Mouse (Mus musculus): ENCODE results near the gene Trmt112. TPM values are rescaled to one million over a fixed set of nuclear protein-coding genes. Genes with fewer than 3 reads are reported as not detected.
A peak's percentile ranks its signal among the peaks of the same experiment; 100 is the strongest.

Gene Trmt112
- polyA plus RNA-seq, 1 experiment from 2014 or later = 167 TPM

GRCm38 (mm10) chr19:6940396-6941351, 31.2 kb downstream of the Trmt112 start:
- Histone ChIP-seq H3K27me3 (peaks cover 16% of the 10 kb centered on the region), H3K4me3 (replicated peaks) (peak overlapping the region; percentile 78), H3K9me3 (no peaks in the 10 kb centered on the region), H3K36me3 (peaks cover 4% of the 10 kb centered on the region; the same call in 1 of the 2 replicates), H3K4me1 (replicated peaks) (peaks cover 22% of the 10 kb centered on the region), H3K4me2 (peak overlapping the region; percentile 98), H3K9ac (replicated peaks) (peak overlapping the region; percentile 77), H3K27ac (no peak overlapping the region)
- WGBS = 22% methylated on average over 29 of the region's 29 CpGs
- ATAC-seq (ENCODE audit: insufficient number of reproducible peaks, insufficient read depth, low FRiP score, low TSS enrichment, low read depth) = 0 out of 2 replicates have a peak, but pooled peaks have one; percentile 30

GRCm38 (mm10) chr19:6941372-6942248, 32.1 kb downstream of the Trmt112 start, which contains the start of gene Bad:
Gene Bad, plus strand, starts transcription at chr19:6941861.
- ATAC-seq (ENCODE audit: insufficient number of reproducible peaks, insufficient read depth, low FRiP score, low TSS enrichment, low read depth) = peak; percentile 65
- H3K27me3 ChIP-seq = peaks cover 8% of the 10 kb centered on the region

DNA sequence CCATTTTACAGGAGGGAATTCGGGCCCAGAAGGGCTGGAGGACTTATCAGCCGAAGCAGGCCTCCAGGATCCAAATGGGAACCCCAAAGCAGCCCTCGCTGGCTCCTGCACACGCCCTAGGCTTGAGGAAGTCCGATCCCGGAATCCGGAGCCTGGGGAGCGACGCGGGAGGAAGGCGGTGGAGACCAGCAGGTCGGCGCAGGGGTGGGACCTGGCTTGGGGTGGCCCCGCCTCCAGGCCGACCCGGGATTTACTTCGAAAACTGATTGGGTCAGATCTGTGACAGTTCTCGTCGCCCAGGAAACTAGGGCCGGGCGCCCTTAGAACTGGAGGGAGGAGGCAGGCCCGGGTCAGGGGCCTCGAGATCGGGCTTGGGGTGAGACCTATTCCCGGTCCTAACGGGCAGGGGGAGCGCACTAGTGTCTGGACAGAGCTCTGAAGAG, 32.8 kb downstream of the Trmt112 start, which contains the start of gene Gpr137:
TSS of gene Gpr137 (minus strand) at position 232 of the 443 bp plus-strand sequence.
- no peaks in the 10 kb centered on the region for H3K9me3 ChIP-seq
- peak within 1 kb of the TSS; percentile 78 for H3K4me3 ChIP-seq (replicated peaks)
- H3K27me3 ChIP-seq = peaks cover 8% of the 10 kb centered on the region
- H3K27ac ChIP-seq = peak within 1 kb of the TSS; percentile 95
- under 1% methylated on average over 27 of the region's 27 CpGs for WGBS
- ATAC-seq (ENCODE audit: insufficient number of reproducible peaks, insufficient read depth, low FRiP score, low TSS enrichment, low read depth) = peak; percentile 78
- H3K4me1 ChIP-seq (replicated peaks) = peaks cover 22% of the 10 kb centered on the region
- peak within 1 kb of the TSS; percentile 98 for H3K4me2 ChIP-seq
- H3K36me3 ChIP-seq = peaks cover 11% of the 10 kb centered on the region; the same call in 1 of the 2 replicates
- H3K9ac ChIP-seq (replicated peaks) = peak within 1 kb of the TSS; percentile 85

More at GRCm38 (mm10) chr19:6941372-6942248, 32.1 kb downstream of the Trmt112 start, which contains the start of gene Bad:
- H3K4me3 ChIP-seq (replicated peaks) = peak within 1 kb of the TSS; percentile 78
- peaks cover 11% of the 10 kb centered on the region; the same call in 1 of the 2 replicates for H3K36me3 ChIP-seq
- H3K4me2 ChIP-seq = peak within 1 kb of the TSS; percentile 98
- WGBS = under 1% methylated on average over 83 of the region's 83 CpGs
- peak within 1 kb of the TSS; percentile 85 for H3K9ac ChIP-seq (replicated peaks)
- peaks cover 22% of the 10 kb centered on the region for H3K4me1 ChIP-seq (replicated peaks)
- H3K27ac ChIP-seq = peak within 1 kb of the TSS; percentile 95
- no peaks in the 10 kb centered on the region for H3K9me3 ChIP-seq

GRCm38 (mm10) chr19:6942764-6943163, 33.3 kb downstream of the Trmt112 start:
- H3K36me3 ChIP-seq = peaks cover 11% of the 10 kb centered on the region; the same call in 1 of the 2 replicates
- peak overlapping the region; percentile 98 for H3K4me2 ChIP-seq
- no peaks in the 10 kb centered on the region for H3K9me3 ChIP-seq
- 31% methylated on average over 5 of the region's 5 CpGs for WGBS
- H3K4me3 ChIP-seq (replicated peaks) = peak overlapping the region; percentile 78
- peaks cover 5% of the 10 kb centered on the region for H3K27me3 ChIP-seq
- ATAC-seq (ENCODE audit: insufficient number of reproducible peaks, insufficient read depth, low FRiP score, low TSS enrichment, low read depth) = no peak
- peak overlapping the region; percentile 95 for H3K27ac ChIP-seq
- H3K4me1 ChIP-seq (replicated peaks) = peaks cover 22% of the 10 kb centered on the region
- H3K9ac ChIP-seq (replicated peaks) = peak overlapping the region; percentile 85

DNA sequence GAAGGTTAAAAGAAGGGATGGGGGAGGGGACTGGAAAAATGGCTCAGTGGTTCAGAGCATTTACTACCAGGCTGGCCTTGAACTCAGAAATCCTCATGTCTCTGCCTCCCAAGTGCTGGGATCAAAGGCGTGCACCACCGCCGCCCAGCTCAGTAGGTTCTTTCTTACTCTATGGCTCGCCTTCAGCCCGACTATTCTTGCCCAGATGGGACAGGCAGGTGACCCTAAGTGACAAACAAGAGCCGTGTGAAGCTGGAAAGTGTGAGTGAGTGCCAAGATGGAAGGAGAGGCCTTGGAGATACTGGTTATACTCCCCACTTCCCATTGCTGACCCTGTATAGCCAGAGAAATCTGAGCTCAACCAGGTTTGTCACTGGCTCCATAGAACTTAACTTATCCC, 34.2 kb downstream of the Trmt112 start:
- no peak for ATAC-seq (ENCODE audit: insufficient number of reproducible peaks, insufficient read depth, low FRiP score, low TSS enrichment, low read depth)
- Histone ChIP-seq H3K27me3 (no peaks in the 10 kb centered on the region; the same call in 1 of the 2 replicates), H3K4me3 (replicated peaks) (no peak overlapping the region), H3K4me2 (no peak overlapping the region), H3K4me1 (replicated peaks) (peaks cover 22% of the 10 kb centered on the region), H3K9me3 (no peaks in the 10 kb centered on the region), H3K9ac (replicated peaks) (no peak overlapping the region), H3K27ac (no peak overlapping the region), H3K36me3 (peaks cover 11% of the 10 kb centered on the region; the same call in 1 of the 2 replicates)
- 92% methylated on average over 6 of the region's 6 CpGs for WGBS

DNA sequence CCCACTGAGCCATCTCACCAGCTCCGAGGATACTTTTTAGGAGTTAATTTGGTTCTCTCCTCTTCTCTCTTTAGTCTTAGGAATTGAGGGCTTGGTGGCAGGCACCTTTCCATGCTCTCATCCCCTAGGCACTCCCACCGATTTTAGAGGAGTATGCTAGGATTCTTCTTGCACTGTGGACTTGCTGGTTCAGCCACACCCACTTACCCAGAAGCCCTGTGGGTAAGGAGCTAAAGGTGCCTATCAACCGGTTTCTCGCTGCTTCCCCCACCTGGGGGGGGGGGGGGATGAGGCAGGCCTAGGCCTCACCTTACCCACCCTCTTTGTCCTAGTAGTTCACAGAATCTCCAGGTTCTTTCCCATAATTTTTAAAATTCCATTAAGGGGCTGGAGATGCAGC, 38.2 kb downstream of the Trmt112 start:
- 46% methylated on average over 4 of the region's 4 CpGs for WGBS
- no peak overlapping the region for H3K27ac ChIP-seq
- ATAC-seq (ENCODE audit: insufficient number of reproducible peaks, insufficient read depth, low FRiP score, low TSS enrichment, low read depth) = no peak

GRCm38 (mm10) chr19:6948186-6948585, 38.7 kb downstream of the Trmt112 start:
- Histone ChIP-seq H3K4me3 (replicated peaks) (no peak overlapping the region), H3K36me3 (peaks cover 17% of the 10 kb centered on the region; the same call in 1 of the 2 replicates), H3K27me3 (no peaks in the 10 kb centered on the region), H3K4me1 (replicated peaks) (peaks cover 19% of the 10 kb centered on the region), H3K4me2 (no peak overlapping the region), H3K27ac (no peak overlapping the region), H3K9me3 (no peaks in the 10 kb centered on the region), H3K9ac (replicated peaks) (no peak overlapping the region)
- 75% methylated on average over 4 of the region's 4 CpGs for WGBS
- ATAC-seq (ENCODE audit: insufficient number of reproducible peaks, insufficient read depth, low FRiP score, low TSS enrichment, low read depth) = no peak

More for the DNA sequence above, 38.2 kb downstream of the Trmt112 start:
- Histone ChIP-seq H3K9ac (replicated peaks) (no peak overlapping the region), H3K4me3 (replicated peaks) (no peak overlapping the region), H3K36me3 (peaks cover 12% of the 10 kb centered on the region; the same call in 1 of the 2 replicates), H3K9me3 (no peaks in the 10 kb centered on the region), H3K27me3 (no peaks in the 10 kb centered on the region), H3K4me2 (no peak overlapping the region), H3K4me1 (replicated peaks) (peaks cover 21% of the 10 kb centered on the region)

DNA sequence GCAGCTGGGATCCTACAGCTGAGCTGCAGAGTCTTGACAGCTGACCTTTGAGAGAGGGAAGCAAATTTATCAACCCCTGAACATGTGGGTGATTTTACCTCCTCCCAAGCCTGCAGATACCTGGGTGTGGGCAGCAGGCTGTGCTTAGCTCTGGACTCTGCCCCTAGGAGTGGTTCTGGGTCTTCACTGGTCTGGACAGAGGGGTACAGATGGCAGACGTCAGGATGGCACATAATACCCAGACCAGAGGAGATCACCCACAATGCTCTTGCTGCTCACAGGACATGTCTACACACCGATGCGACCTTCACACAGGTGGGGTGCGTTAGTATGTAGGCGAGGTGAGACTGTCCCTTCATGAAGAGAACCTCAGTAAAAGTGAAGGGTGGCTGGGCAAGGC, 40.0 kb downstream of the Trmt112 start:
- Histone ChIP-seq H3K36me3 (peaks cover 22% of the 10 kb centered on the region), H3K4me3 (replicated peaks) (no peak overlapping the region), H3K9me3 (no peaks in the 10 kb centered on the region), H3K4me2 (0 out of 2 replicates have a peak overlapping the region, but pooled peaks have one; percentile 96), H3K4me1 (replicated peaks) (peaks cover 19% of the 10 kb centered on the region), H3K9ac (replicated peaks) (no peak overlapping the region), H3K27me3 (no peaks in the 10 kb centered on the region), H3K27ac (no peak overlapping the region)
- 90% methylated on average over 5 of the region's 5 CpGs for WGBS
- ATAC-seq (ENCODE audit: insufficient number of reproducible peaks, insufficient read depth, low FRiP score, low TSS enrichment, low read depth) = no peak

- H3K27ac ChIP-seq = peak overlapping the region; percentile 97
- H3K4me2 ChIP-seq = peak overlapping the region; percentile 96
- H3K4me1 ChIP-seq (replicated peaks) = peaks cover 19% of the 10 kb centered on the region
- H3K27me3 ChIP-seq = no peaks in the 10 kb centered on the region
- H3K4me3 ChIP-seq (replicated peaks) = peak overlapping the region; percentile 63
- no peak for ATAC-seq (ENCODE audit: insufficient number of reproducible peaks, insufficient read depth, low FRiP score, low TSS enrichment, low read depth)
- H3K9me3 ChIP-seq = no peaks in the 10 kb centered on the region
- 63% methylated on average over 5 of the region's 5 CpGs for WGBS
- peak overlapping the region; percentile 78; the same call in 1 of the 2 replicates for H3K9ac ChIP-seq (replicated peaks)
- peaks cover 26% of the 10 kb centered on the region for H3K36me3 ChIP-seq
Observed at GRCm38 (mm10) chr19:6949951-6950350, 40.5 kb downstream of the Trmt112 start.

DNA sequence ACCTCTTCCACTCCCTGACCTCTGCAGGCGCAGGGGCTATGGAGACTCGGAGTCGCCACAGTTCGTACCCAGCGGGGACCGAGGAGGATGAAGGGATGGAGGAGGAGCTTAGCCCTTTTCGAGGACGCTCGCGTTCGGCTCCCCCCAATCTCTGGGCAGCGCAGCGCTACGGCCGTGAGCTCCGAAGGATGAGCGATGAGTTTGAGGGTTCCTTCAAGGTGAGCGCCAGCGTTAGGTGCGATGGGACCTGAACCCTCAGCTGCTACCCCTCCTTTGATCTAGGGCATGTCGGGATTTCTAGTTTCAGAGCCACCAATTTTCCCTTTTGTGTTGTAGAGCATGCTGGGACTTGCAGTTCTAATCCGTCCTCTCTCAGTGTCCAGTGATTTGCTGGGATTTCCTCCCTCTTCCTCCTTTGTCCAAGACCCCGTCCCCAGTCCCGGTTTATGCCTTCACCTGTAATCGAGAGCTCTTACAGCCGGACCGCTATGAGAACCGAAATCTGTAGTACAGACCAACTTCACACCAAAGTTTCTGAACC, 41.2 kb downstream of the Trmt112 start:
- Histone ChIP-seq H3K4me3 (replicated peaks) (peak overlapping the region; percentile 63), H3K9ac (replicated peaks) (peak overlapping the region; percentile 78), H3K4me2 (peak overlapping the region; percentile 96), H3K27ac (peak overlapping the region; percentile 97), H3K9me3 (no peaks in the 10 kb centered on the region), H3K36me3 (peaks cover 30% of the 10 kb centered on the region), H3K27me3 (no peaks in the 10 kb centered on the region), H3K4me1 (replicated peaks) (peaks cover 19% of the 10 kb centered on the region)
- under 1% methylated on average over 28 of the region's 28 CpGs for WGBS
- peak; percentile 18; the same call in 1 of the 2 replicates for ATAC-seq (ENCODE audit: insufficient number of reproducible peaks, insufficient read depth, low FRiP score, low TSS enrichment, low read depth)

Measured in limb, embryonic 12.5 days (tissue).